Mouse (Mus musculus): ENCODE measurements at regions not wholly inside any gene's neighbourhood (a gene's known extent, or its start where the extent isn't known, plus 50 kb on each side); places are given as distances from the start of the nearest gene placed in this dataset.

DNA sequence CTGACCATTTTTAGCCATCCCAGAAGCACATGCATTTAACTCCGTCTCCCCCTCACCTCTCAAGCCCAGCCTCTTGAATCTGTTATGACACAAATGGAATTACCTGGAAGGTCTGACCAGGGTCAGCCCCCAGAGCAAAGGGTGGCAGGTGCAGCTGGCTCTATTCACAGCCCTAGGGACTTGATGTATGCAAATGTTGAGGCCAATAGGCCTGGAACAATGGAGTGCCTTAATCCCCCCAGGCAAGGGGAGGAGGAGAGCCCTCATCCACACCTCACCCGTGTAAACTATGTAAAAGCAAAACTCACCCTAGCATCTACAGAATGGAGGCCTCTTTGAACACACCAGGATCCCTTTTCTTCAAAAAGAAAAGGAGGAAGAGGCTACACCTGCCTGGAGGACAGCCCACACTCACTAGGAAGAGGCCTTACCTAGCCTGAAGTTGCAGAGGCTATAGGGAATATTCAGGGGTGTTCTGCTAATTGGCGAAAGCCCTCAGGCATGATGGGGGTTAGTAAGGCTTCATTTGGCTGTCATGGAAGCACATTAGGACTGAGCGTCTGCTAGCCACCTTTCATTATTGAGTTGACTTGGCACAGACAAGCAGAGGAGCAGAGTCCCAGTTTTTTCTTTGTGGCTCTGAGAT, 388.4 kb downstream of the Hs3st3b1 start:
- no peak overlapping the region for H3K4me3 ChIP-seq (ENCODE audit: low read depth, low read length)
- no peaks in the 10 kb centered on the region for H3K4me1 ChIP-seq (ENCODE audit: insufficient read depth, low read depth, low read length)
- ATAC-seq (ENCODE audit: extremely low read depth, insufficient number of reproducible peaks, low FRiP score, poor library complexity, severe bottlenecking), result no peak
- H3K36me3 ChIP-seq (replicated peaks), result no peaks in the 10 kb centered on the region
- TF ChIP-seq GATA1 (IDR thresholded peaks at IDR 0.05; ENCODE audit: borderline replicate concordance, low read length) (no peak), POLR2AphosphoS5 (IDR thresholded peaks at IDR 0.05; ENCODE audit: insufficient replicate concordance, low read depth, low read length) (no peak), GATA2 (IDR thresholded peaks at IDR 0.05; ENCODE audit: borderline replicate concordance, low read depth, low read length) (no peak), CTCF (IDR thresholded peaks at IDR 0.05; ENCODE audit: low read depth, low read length) (no peak), TAL1 (conservative IDR thresholded peaks at IDR 0.05; ENCODE audit: low read depth, low read length) (no peak)
- peaks cover 34% of the 10 kb centered on the region for H3K9me3 ChIP-seq (replicated peaks)
- no peak for DNase-seq (ENCODE audit: low spot score)
- no peaks in the 10 kb centered on the region for H3K27me3 ChIP-seq (ENCODE audit: insufficient read depth, low read length)

GRCm38 (mm10) chr11:63537693-63538092, 384.4 kb downstream of the Hs3st3b1 start:
- no peak for ATAC-seq (ENCODE audit: extremely low read depth, insufficient number of reproducible peaks, low FRiP score, poor library complexity, severe bottlenecking)
- no peak for DNase-seq (ENCODE audit: low spot score)
- no peak for TF ChIP-seq GATA2 (IDR thresholded peaks at IDR 0.05; ENCODE audit: borderline replicate concordance, low read depth, low read length)
- TF ChIP-seq GATA1 (IDR thresholded peaks at IDR 0.05; ENCODE audit: borderline replicate concordance, low read length), result no peak
- no peak for TF ChIP-seq CTCF (IDR thresholded peaks at IDR 0.05; ENCODE audit: low read depth, low read length)
- TF ChIP-seq POLR2AphosphoS5 (IDR thresholded peaks at IDR 0.05; ENCODE audit: insufficient replicate concordance, low read depth, low read length), result no peak
- TF ChIP-seq TAL1 (conservative IDR thresholded peaks at IDR 0.05; ENCODE audit: low read depth, low read length), result no peak
- H3K36me3 ChIP-seq (replicated peaks), result no peaks in the 10 kb centered on the region
- H3K9me3 ChIP-seq (replicated peaks), result peaks cover 29% of the 10 kb centered on the region
- H3K27me3 ChIP-seq (ENCODE audit: insufficient read depth, low read length), result no peaks in the 10 kb centered on the region
- no peaks in the 10 kb centered on the region for H3K4me1 ChIP-seq (ENCODE audit: insufficient read depth, low read depth, low read length)
- H3K4me3 ChIP-seq (ENCODE audit: low read depth, low read length), result no peak overlapping the region

- no peaks in the 10 kb centered on the region for H3K27me3 ChIP-seq (ENCODE audit: insufficient read depth, low read length)
- DNase-seq (ENCODE audit: low spot score) (no peak), ATAC-seq (ENCODE audit: extremely low read depth, insufficient number of reproducible peaks, low FRiP score, poor library complexity, severe bottlenecking) (no peak)
- H3K4me1 ChIP-seq (ENCODE audit: insufficient read depth, low read depth, low read length), result no peaks in the 10 kb centered on the region
- H3K9me3 ChIP-seq (replicated peaks), result peaks cover 19% of the 10 kb centered on the region
- TF ChIP-seq CTCF (IDR thresholded peaks at IDR 0.05; ENCODE audit: low read depth, low read length) (no peak), GATA2 (IDR thresholded peaks at IDR 0.05; ENCODE audit: borderline replicate concordance, low read depth, low read length) (no peak), TAL1 (conservative IDR thresholded peaks at IDR 0.05; ENCODE audit: low read depth, low read length) (no peak), POLR2AphosphoS5 (IDR thresholded peaks at IDR 0.05; ENCODE audit: insufficient replicate concordance, low read depth, low read length) (no peak)
- H3K36me3 ChIP-seq (replicated peaks), result no peaks in the 10 kb centered on the region
- no peak overlapping the region for H3K4me3 ChIP-seq (ENCODE audit: low read depth, low read length)
These were observed 378.0 kb downstream of the Hs3st3b1 start for GRCm38 (mm10) chr11:63543971-63544696.

- no peak for TF ChIP-seq GATA1 (IDR thresholded peaks at IDR 0.05; ENCODE audit: borderline replicate concordance, low read length)
- no peak for TF ChIP-seq GATA2 (IDR thresholded peaks at IDR 0.05; ENCODE audit: borderline replicate concordance, low read depth, low read length)
- TF ChIP-seq TAL1 (conservative IDR thresholded peaks at IDR 0.05; ENCODE audit: low read depth, low read length), result no peak
- no peak for TF ChIP-seq CTCF (IDR thresholded peaks at IDR 0.05; ENCODE audit: low read depth, low read length)
- TF ChIP-seq POLR2AphosphoS5 (IDR thresholded peaks at IDR 0.05; ENCODE audit: insufficient replicate concordance, low read depth, low read length), result no peak
- ATAC-seq (ENCODE audit: extremely low read depth, insufficient number of reproducible peaks, low FRiP score, poor library complexity, severe bottlenecking), result no peak
- no peak for DNase-seq (ENCODE audit: low spot score)
- H3K27me3 ChIP-seq (ENCODE audit: insufficient read depth, low read length), result no peaks in the 10 kb centered on the region
- no peak overlapping the region for H3K4me3 ChIP-seq (ENCODE audit: low read depth, low read length)
- H3K9me3 ChIP-seq (replicated peaks), result peaks cover 19% of the 10 kb centered on the region
- no peaks in the 10 kb centered on the region for H3K4me1 ChIP-seq (ENCODE audit: insufficient read depth, low read depth, low read length)
- no peaks in the 10 kb centered on the region for H3K36me3 ChIP-seq (replicated peaks)
These were observed 376.6 kb downstream of the Hs3st3b1 start for GRCm38 (mm10) chr11:63545516-63545915.

DNA sequence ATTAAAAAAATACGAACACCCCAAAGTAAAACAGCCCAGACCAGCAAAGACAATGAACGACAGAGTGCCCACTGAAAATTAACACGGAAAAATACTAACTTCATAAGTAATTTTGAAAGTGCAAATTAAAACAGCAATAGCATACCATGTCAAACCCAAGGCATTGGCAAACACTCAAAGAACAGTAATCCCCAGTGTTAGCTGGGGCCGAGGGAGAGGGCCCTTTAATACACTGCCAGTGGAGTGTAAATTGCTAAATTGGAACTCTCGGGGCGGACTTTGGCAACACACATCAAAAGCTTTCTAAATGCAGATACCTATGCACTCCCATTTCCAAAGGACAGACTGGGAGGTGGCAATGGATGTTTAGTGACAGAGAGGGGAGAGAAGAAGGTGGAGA, 361.6 kb downstream of the Hs3st3b1 start:
- H3K4me3 ChIP-seq (ENCODE audit: low read depth, low read length), result no peak overlapping the region
- no peaks in the 10 kb centered on the region for H3K4me1 ChIP-seq (ENCODE audit: insufficient read depth, low read depth, low read length)
- H3K9me3 ChIP-seq (replicated peaks), result peaks cover 48% of the 10 kb centered on the region
- ATAC-seq (ENCODE audit: extremely low read depth, insufficient number of reproducible peaks, low FRiP score, poor library complexity, severe bottlenecking), result no peak
- no peaks in the 10 kb centered on the region for H3K36me3 ChIP-seq (replicated peaks)
- TF ChIP-seq GATA1 (IDR thresholded peaks at IDR 0.05; ENCODE audit: borderline replicate concordance, low read length) (no peak), POLR2AphosphoS5 (IDR thresholded peaks at IDR 0.05; ENCODE audit: insufficient replicate concordance, low read depth, low read length) (no peak), CTCF (IDR thresholded peaks at IDR 0.05; ENCODE audit: low read depth, low read length) (no peak), TAL1 (conservative IDR thresholded peaks at IDR 0.05; ENCODE audit: low read depth, low read length) (no peak), GATA2 (IDR thresholded peaks at IDR 0.05; ENCODE audit: borderline replicate concordance, low read depth, low read length) (no peak)
- no peak for DNase-seq (ENCODE audit: low spot score)
- H3K27me3 ChIP-seq (ENCODE audit: insufficient read depth, low read length), result no peaks in the 10 kb centered on the region

GRCm38 (mm10) chr11:63562696-63563095, 359.4 kb downstream of the Hs3st3b1 start:
- TF ChIP-seq GATA2 (IDR thresholded peaks at IDR 0.05; ENCODE audit: borderline replicate concordance, low read depth, low read length) (no peak), TAL1 (conservative IDR thresholded peaks at IDR 0.05; ENCODE audit: low read depth, low read length) (no peak), POLR2AphosphoS5 (IDR thresholded peaks at IDR 0.05; ENCODE audit: insufficient replicate concordance, low read depth, low read length) (no peak), GATA1 (IDR thresholded peaks at IDR 0.05; ENCODE audit: borderline replicate concordance, low read length) (no peak), CTCF (IDR thresholded peaks at IDR 0.05; ENCODE audit: low read depth, low read length) (no peak)
- no peaks in the 10 kb centered on the region for H3K36me3 ChIP-seq (replicated peaks)
- H3K9me3 ChIP-seq (replicated peaks), result peaks cover 47% of the 10 kb centered on the region
- ATAC-seq (ENCODE audit: extremely low read depth, insufficient number of reproducible peaks, low FRiP score, poor library complexity, severe bottlenecking) (no peak), DNase-seq (ENCODE audit: low spot score) (no peak)
- no peaks in the 10 kb centered on the region for H3K27me3 ChIP-seq (ENCODE audit: insufficient read depth, low read length)
- no peak overlapping the region for H3K4me3 ChIP-seq (ENCODE audit: low read depth, low read length)
- no peaks in the 10 kb centered on the region for H3K4me1 ChIP-seq (ENCODE audit: insufficient read depth, low read depth, low read length)

Data from G1E (cell line).